Mouse (Mus musculus): Measurements from ENCODE around the gene Gm20388. TPM values are rescaled to one million over a fixed set of nuclear protein-coding genes. Genes with fewer than 3 reads are reported as not detected.

Gene Gm20388
- polyA plus RNA-seq, 1 experiment from 2014 or later, result 8.3 TPM

DNA sequence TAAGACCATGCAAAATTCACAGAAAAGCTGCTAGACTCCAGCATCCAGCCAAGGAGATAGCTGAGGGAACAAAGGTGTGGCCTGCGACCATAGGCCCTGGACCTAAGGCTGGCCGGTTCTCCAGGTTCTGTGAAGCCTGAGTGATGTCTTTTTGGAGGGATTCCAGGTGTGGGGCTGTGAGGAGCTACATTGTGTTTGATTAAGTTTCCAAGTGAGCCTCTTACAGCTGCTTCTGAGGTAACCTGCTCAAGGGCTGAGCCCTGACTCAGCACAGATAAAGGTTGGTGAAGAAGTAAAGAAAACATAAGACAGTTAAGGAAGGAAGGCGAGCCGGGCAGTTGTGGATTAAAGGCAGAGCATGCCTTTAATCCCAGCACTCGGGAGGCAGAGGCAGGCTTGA, 3591.6 kb downstream of the Gm20388 start:
- Histone ChIP-seq H3K9ac (ENCODE audit: low read length) (no peak overlapping the region), H3K27me3 (replicated peaks; ENCODE audit: control insufficient read depth, insufficient read depth, low read length) (no peaks in the 10 kb centered on the region), H3K4me3 (ENCODE audit: low read depth, low read length) (no peak overlapping the region), H3K4me2 (ENCODE audit: low read length) (no peak overlapping the region), H3K27ac (ENCODE audit: low read depth) (no peak overlapping the region), H3K36me3 (ENCODE audit: control insufficient read depth, insufficient read depth, low read length) (peaks cover 95% of the 10 kb centered on the region), H3K9me3 (ENCODE audit: control insufficient read depth, low read length) (peaks cover 5% of the 10 kb centered on the region; the same call in 1 of the 2 replicates), H3K4me1 (replicated peaks; ENCODE audit: control insufficient read depth, insufficient read depth, low read length) (no peaks in the 10 kb centered on the region)
- DNase-seq (ENCODE audit: low spot score) (no peak), ATAC-seq (replicated peaks; ENCODE audit: low FRiP score, low TSS enrichment, low read depth) (no peak)
- 94% methylated on average over 5 of the region's 5 CpGs for WGBS

DNA sequence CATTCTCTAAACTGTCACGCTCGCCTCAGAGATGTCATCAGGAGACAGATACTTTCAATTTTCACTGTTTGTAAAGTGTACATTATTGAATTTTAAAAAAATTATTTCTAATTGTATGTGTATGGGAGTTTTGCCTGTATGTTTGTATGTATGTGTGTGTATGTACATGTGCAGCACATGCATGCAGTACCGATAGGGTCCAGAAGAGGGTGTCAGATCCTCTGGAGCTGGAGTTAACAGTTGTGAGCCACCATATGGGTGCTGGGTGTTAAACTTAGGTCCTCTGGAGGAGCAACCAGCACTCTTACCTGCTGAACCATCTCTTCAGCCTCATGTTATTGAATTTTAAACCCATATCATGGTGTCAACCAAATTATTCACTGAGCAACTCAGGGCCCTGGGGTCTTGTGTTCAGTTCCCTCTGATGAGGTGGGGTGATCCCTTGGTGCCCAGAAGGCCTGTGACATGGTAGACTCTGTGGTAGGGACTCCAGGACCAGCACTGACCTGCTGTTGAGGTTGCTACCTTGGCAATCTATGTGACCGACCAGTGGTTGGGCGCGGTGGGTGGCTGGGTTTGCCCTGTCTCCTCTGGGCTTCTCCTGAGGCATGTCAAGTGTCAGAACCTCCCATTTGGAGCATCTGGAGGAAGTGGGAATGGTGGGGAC, 3593.3 kb downstream of the Gm20388 start:
- no peak overlapping the region for H3K4me2 ChIP-seq (ENCODE audit: low read length)
- ATAC-seq (replicated peaks; ENCODE audit: low FRiP score, low TSS enrichment, low read depth), result no peak
- no peaks in the 10 kb centered on the region for H3K4me1 ChIP-seq (replicated peaks; ENCODE audit: control insufficient read depth, insufficient read depth, low read length)
- H3K27me3 ChIP-seq (replicated peaks; ENCODE audit: control insufficient read depth, insufficient read depth, low read length), result no peaks in the 10 kb centered on the region
- no peak overlapping the region for H3K4me3 ChIP-seq (ENCODE audit: low read depth, low read length)
- 97% methylated on average over 6 of the region's 6 CpGs for WGBS
- peaks cover 91% of the 10 kb centered on the region for H3K36me3 ChIP-seq (ENCODE audit: control insufficient read depth, insufficient read depth, low read length)
- H3K9me3 ChIP-seq (ENCODE audit: control insufficient read depth, low read length), result peaks cover 5% of the 10 kb centered on the region; the same call in 1 of the 2 replicates
- no peak for DNase-seq (ENCODE audit: low spot score)
- H3K9ac ChIP-seq (ENCODE audit: low read length), result no peak overlapping the region
- H3K27ac ChIP-seq (ENCODE audit: low read depth), result no peak overlapping the region

DNA sequence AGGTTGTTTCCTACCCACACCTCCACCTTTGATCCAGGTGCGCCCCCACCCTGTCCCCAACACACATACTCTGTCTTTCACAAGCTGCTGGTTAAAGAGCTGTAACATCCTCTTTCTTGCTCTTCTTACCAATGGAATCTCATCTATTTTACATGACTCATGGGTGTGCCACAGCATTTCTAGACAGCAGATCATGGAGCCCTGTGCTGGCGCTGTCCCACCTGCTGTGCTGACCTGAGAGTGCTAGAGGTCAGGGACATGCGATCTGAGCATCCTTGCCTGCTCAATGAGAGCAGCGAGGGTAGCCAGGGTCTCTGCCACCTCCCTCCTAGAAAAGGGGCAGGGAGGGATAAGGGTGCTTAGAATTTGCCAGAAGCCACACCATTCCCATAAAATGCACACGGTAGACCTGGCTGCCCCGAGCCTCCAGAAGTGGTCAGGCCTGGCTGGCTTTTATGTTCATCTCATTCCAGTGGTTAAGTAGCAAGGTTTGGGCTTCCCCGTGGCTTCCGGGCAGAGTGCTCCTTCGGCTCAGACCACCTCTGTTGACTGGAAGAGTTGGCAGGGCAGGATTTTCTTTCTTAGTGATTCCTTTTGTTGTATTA, 3594.1 kb downstream of the Gm20388 start:
- Histone ChIP-seq H3K4me3 (ENCODE audit: low read depth, low read length) (no peak overlapping the region), H3K4me2 (ENCODE audit: low read length) (no peak overlapping the region), H3K36me3 (ENCODE audit: control insufficient read depth, insufficient read depth, low read length) (peaks cover 84% of the 10 kb centered on the region), H3K9me3 (ENCODE audit: control insufficient read depth, low read length) (peaks cover 5% of the 10 kb centered on the region; the same call in 1 of the 2 replicates), H3K9ac (ENCODE audit: low read length) (no peak overlapping the region), H3K27me3 (replicated peaks; ENCODE audit: control insufficient read depth, insufficient read depth, low read length) (no peaks in the 10 kb centered on the region), H3K4me1 (replicated peaks; ENCODE audit: control insufficient read depth, insufficient read depth, low read length) (no peaks in the 10 kb centered on the region), H3K27ac (ENCODE audit: low read depth) (no peak overlapping the region)
- DNase-seq (ENCODE audit: low spot score) (no peak), ATAC-seq (replicated peaks; ENCODE audit: low FRiP score, low TSS enrichment, low read depth) (no peak)
- 90% methylated on average over 9 of the region's 9 CpGs for WGBS

DNA sequence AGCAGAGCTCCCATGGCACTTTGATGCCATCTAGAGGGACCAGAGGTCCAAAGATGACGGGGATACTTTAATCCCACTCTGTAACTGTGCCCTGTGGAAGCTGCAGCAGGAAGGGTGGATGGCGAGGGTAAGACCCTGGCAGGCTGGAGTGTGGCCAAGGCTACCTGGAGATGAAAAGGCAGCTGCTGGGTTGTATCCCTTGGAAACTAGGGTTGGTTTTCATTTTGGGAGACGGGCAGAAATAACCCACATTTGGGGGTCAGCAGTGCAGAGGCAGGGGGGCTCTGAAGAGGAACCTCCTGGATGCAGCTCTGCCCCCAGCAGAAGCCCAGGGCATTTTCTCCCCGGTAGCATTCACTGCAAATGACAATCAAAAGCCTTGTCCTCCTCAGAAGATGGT, 3594.6 kb downstream of the Gm20388 start:
- 80% methylated on average over 4 of the region's 4 CpGs for WGBS
- Histone ChIP-seq H3K27ac (ENCODE audit: low read depth) (no peak overlapping the region), H3K36me3 (ENCODE audit: control insufficient read depth, insufficient read depth, low read length) (peaks cover 82% of the 10 kb centered on the region), H3K9ac (ENCODE audit: low read length) (no peak overlapping the region), H3K4me2 (ENCODE audit: low read length) (no peak overlapping the region), H3K27me3 (replicated peaks; ENCODE audit: control insufficient read depth, insufficient read depth, low read length) (no peaks in the 10 kb centered on the region), H3K4me3 (ENCODE audit: low read depth, low read length) (no peak overlapping the region), H3K4me1 (replicated peaks; ENCODE audit: control insufficient read depth, insufficient read depth, low read length) (no peaks in the 10 kb centered on the region), H3K9me3 (ENCODE audit: control insufficient read depth, low read length) (peaks cover 5% of the 10 kb centered on the region; the same call in 1 of the 2 replicates)
- DNase-seq (ENCODE audit: low spot score), result no peak
- no peak for ATAC-seq (replicated peaks; ENCODE audit: low FRiP score, low TSS enrichment, low read depth)

DNA sequence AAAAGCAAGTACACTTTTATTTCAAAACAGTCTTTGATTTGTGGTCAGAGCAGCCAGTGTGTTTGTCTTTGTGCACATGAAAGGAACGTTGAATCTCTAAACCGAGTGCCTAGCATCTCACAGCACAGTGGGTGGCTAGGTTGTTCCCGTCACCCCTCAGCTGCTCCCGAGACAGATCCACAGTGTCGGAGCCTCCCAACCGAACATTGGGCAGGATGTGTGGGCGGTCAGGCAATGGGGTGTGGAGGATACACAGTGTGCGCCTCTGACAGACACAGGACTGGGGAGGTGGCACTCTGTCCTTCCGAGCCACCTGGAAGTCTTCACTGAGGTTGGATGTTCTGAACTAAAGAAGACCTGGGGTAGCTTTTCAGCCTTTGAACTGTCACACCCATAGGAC, 3595.1 kb downstream of the Gm20388 start:
- Histone ChIP-seq H3K27ac (ENCODE audit: low read depth) (no peak overlapping the region), H3K9me3 (ENCODE audit: control insufficient read depth, low read length) (peaks cover 5% of the 10 kb centered on the region; the same call in 1 of the 2 replicates), H3K9ac (ENCODE audit: low read length) (no peak overlapping the region), H3K4me1 (replicated peaks; ENCODE audit: control insufficient read depth, insufficient read depth, low read length) (no peaks in the 10 kb centered on the region), H3K36me3 (ENCODE audit: control insufficient read depth, insufficient read depth, low read length) (peaks cover 77% of the 10 kb centered on the region), H3K4me3 (ENCODE audit: low read depth, low read length) (no peak overlapping the region), H3K4me2 (ENCODE audit: low read length) (no peak overlapping the region), H3K27me3 (replicated peaks; ENCODE audit: control insufficient read depth, insufficient read depth, low read length) (no peaks in the 10 kb centered on the region)
- DNase-seq (ENCODE audit: low spot score) (no peak), ATAC-seq (replicated peaks; ENCODE audit: low FRiP score, low TSS enrichment, low read depth) (no peak)
- WGBS, result 80% methylated on average over 9 of the region's 9 CpGs

DNA sequence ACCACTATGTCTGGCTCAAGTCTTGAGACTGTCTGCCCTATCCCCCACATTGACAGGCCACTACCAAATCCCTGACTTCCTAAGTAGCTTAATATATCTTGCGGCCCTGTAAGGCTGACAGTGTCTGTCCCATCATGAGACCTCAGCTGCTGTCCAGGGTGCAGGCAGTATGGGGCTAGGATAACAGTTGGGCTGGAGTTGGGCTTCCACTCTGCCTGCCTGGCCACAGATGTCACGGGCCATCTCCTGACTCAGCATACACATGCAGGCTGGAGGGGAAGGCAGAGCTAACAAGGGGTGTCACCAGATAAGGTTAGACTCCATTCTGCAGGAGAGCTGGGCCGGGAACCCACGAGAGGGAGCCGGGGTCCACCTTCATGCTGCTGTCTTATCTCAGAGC, 3596.5 kb downstream of the Gm20388 start:
- peaks cover 5% of the 10 kb centered on the region; the same call in 1 of the 2 replicates for H3K9me3 ChIP-seq (ENCODE audit: control insufficient read depth, low read length)
- no peak overlapping the region for H3K4me2 ChIP-seq (ENCODE audit: low read length)
- H3K27ac ChIP-seq (ENCODE audit: low read depth), result no peak overlapping the region
- no peaks in the 10 kb centered on the region for H3K4me1 ChIP-seq (replicated peaks; ENCODE audit: control insufficient read depth, insufficient read depth, low read length)
- DNase-seq (ENCODE audit: low spot score) (no peak), ATAC-seq (replicated peaks; ENCODE audit: low FRiP score, low TSS enrichment, low read depth) (no peak)
- 91% methylated on average over 5 of the region's 5 CpGs for WGBS
- H3K36me3 ChIP-seq (ENCODE audit: control insufficient read depth, insufficient read depth, low read length), result peaks cover 63% of the 10 kb centered on the region
- no peak overlapping the region for H3K9ac ChIP-seq (ENCODE audit: low read length)
- no peak overlapping the region for H3K4me3 ChIP-seq (ENCODE audit: low read depth, low read length)
- no peaks in the 10 kb centered on the region for H3K27me3 ChIP-seq (replicated peaks; ENCODE audit: control insufficient read depth, insufficient read depth, low read length)

DNA sequence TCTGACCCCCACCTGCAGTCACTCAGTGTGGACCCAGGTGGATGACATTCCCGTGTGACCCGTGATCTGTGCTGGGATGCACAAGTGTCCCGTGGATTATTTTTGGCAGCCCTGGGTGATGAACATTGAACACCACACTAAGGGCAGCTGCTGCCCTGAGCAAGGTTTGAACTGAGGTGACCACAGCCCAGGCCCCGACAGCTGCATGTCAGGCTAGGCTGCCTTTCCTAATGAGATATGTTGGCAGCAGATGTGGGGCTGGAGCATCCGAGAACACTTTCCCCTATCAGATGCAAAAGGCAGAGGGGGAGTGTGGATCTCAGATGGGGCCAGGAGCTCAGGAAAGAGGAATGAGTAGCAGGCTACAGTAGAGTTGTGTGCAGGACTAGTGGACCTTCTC, 3600.2 kb downstream of the Gm20388 start:
- Histone ChIP-seq H3K27ac (ENCODE audit: low read depth) (no peak overlapping the region), H3K9ac (ENCODE audit: low read length) (no peak overlapping the region), H3K36me3 (ENCODE audit: control insufficient read depth, insufficient read depth, low read length) (peaks cover 27% of the 10 kb centered on the region), H3K4me3 (ENCODE audit: low read depth, low read length) (no peak overlapping the region), H3K9me3 (ENCODE audit: control insufficient read depth, low read length) (no peaks in the 10 kb centered on the region), H3K27me3 (replicated peaks; ENCODE audit: control insufficient read depth, insufficient read depth, low read length) (peaks cover 23% of the 10 kb centered on the region), H3K4me1 (replicated peaks; ENCODE audit: control insufficient read depth, insufficient read depth, low read length) (peaks cover 4% of the 10 kb centered on the region; the same call in 1 of the 2 replicates), H3K4me2 (ENCODE audit: low read length) (no peak overlapping the region)
- DNase-seq (ENCODE audit: low spot score), result no peak
- WGBS, result 78% methylated on average over 5 of the region's 5 CpGs
- ATAC-seq (replicated peaks; ENCODE audit: low FRiP score, low TSS enrichment, low read depth), result no peak

DNA sequence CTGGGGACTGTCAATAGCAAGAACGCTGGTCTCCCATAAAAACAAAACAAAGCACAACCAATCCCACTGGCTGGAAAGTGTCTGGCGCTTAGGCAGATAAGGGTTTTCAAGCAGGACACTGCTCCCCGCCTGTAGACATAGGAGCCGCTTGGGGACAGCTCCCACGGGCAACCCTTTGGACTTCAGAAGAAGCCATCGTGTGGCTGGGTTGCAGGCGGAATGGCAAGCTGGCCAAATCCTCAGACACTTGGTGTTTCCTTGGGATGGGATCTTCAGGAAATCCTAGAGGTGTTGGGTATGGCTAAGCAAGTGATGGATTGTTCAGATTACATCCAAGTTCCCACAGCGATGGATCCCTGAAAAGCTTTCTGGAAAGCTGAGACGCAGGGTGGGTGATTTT, 3603.5 kb downstream of the Gm20388 start:
- H3K4me2 ChIP-seq (ENCODE audit: low read length), result peak overlapping the region; percentile 86
- no peak for ATAC-seq (replicated peaks; ENCODE audit: low FRiP score, low TSS enrichment, low read depth)
- peaks cover 4% of the 10 kb centered on the region; the same call in 1 of the 2 replicates for H3K36me3 ChIP-seq (ENCODE audit: control insufficient read depth, insufficient read depth, low read length)
- H3K9me3 ChIP-seq (ENCODE audit: control insufficient read depth, low read length), result no peaks in the 10 kb centered on the region
- DNase-seq (ENCODE audit: low spot score), result peak; percentile 55
- no peak overlapping the region for H3K27ac ChIP-seq (ENCODE audit: low read depth)
- H3K27me3 ChIP-seq (replicated peaks; ENCODE audit: control insufficient read depth, insufficient read depth, low read length), result peaks cover 28% of the 10 kb centered on the region
- WGBS, result 1% methylated on average over 9 of the region's 9 CpGs
- peak overlapping the region; percentile 47 for H3K4me3 ChIP-seq (ENCODE audit: low read depth, low read length)
- peak overlapping the region; percentile 42 for H3K9ac ChIP-seq (ENCODE audit: low read length)
- H3K4me1 ChIP-seq (replicated peaks; ENCODE audit: control insufficient read depth, insufficient read depth, low read length), result peaks cover 7% of the 10 kb centered on the region
